Mouse (Mus musculus) hindbrain, postnatal 0 days (tissue): Measurements from ENCODE around the gene Cyb5d1. TPM values are rescaled to one million over a fixed set of nuclear protein-coding genes. Genes with fewer than 3 reads are reported as not detected.

ENCODE experiments used
- ATAC-seq: fragments of 200-750 bp; cut with Nextera tagmentation; 2 replicates; pipeline ENCODE4 v1.8.0; 2017; ENCODE audit warnings: mild to moderate bottlenecking, moderate TSS enrichment, moderate library complexity
- DNase-seq: peaks from one replicate; pipeline ENCODE4 v3.0.0-alpha.2; 2015; ENCODE audit warnings: low spot score
- H3K27ac ChIP-seq: fragments of 300-500 bp; sonication (generic); 2 replicates; pipeline ENCODE4 v1.5.1; 2014; ENCODE audit warnings: mild to moderate bottlenecking
- H3K27me3 ChIP-seq: fragments of 300-500 bp; sonication (generic); 2 replicates; pipeline ENCODE4 v1.6.1; 2014; ENCODE audit warnings: low read length, mixed read lengths; ENCODE audit not compliant: insufficient read depth
- H3K36me3 ChIP-seq: fragments of 300-500 bp; sonication (generic); 2 replicates; pipeline ENCODE4 v1.6.1; 2014; ENCODE audit warnings: low read length, mixed read lengths; ENCODE audit not compliant: insufficient read depth
- H3K4me1 ChIP-seq: fragments of 300-500 bp; sonication (generic); 2 replicates; pipeline ENCODE4 v1.6.1; 2014; ENCODE audit warnings: antibody characterized with exemption, low read length, mixed read lengths; ENCODE audit not compliant: insufficient read depth
- H3K4me2 ChIP-seq: fragments of 300-500 bp; sonication (generic); 2 replicates; pipeline ENCODE4 v1.6.1; 2014; ENCODE audit warnings: low read depth, mild to moderate bottlenecking, low read length, moderate library complexity, mixed read lengths
- H3K4me3 ChIP-seq: fragments of 300-500 bp; sonication (generic); 2 replicates; pipeline ENCODE4 v1.5.1; 2014; ENCODE audit warnings: low read length
- H3K9ac ChIP-seq: fragments of 300-500 bp; sonication (generic); replicated peaks from 2 replicates; pipeline ENCODE4 v1.6.1; 2014; ENCODE audit warnings: mild to moderate bottlenecking, low read length, moderate library complexity, mixed read lengths
- H3K9me3 ChIP-seq: fragments of 300-500 bp; sonication (generic); 2 replicates; pipeline ENCODE4 v1.6.1; 2016; ENCODE audit warnings: low read length, mixed read lengths
- CTCF ChIP-seq: IDR thresholded peaks from 2 replicates; pipeline ENCODE4 v1.5.1; 2016; ENCODE audit warnings: antibody characterized with exemption, control low read depth, low read depth
- WGBS: fragments of 180-500 bp; shearing (Covaris S2); extraction: QIAGEN DNeasy Blood & Tissue Kit; methylation state at CpG from one replicate; pipeline ENCODE4 v1.1.7; 2014; 5-methylcytosine and 5-hydroxymethylcytosine counted together
- polyA plus RNA-seq: library from polyadenylated mRNA; unstranded; fragments of >200 nt; fragmentation: Nextera tagmentation; extraction: Ambion mirVana; gene quantifications from 2 replicates; pipeline ENCODE4 v1.2.1, GENCODE M21; 2015
- total RNA-seq: library from RNA; depleted of rRNA; stranded (reverse); fragments of >200 nt; gene quantifications from 2 replicates; pipeline ENCODE4 v1.2.3, GENCODE M21; 2014

Cyb5d1 gene
- total and polyA plus RNA-seq, 2 experiments from 2014 or later = 18.5 to 21.8 TPM

DNA sequence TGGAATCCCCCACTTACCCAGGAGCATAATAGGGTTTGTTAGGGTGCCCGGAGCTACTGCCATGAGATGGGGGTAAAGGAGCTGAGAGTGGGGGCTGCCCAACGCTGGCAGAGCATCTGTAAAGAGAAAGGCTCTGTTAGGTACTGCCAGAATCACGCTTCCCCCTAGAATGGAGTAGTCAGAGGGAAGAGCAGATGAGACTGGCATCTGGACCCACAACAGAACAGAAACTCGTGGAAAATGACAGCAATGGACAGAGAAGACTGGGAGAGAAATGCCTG is 12.2 kb upstream of the Cyb5d1 start:
- peak overlapping the region; percentile 79; the same call in 1 of the 2 replicates for H3K4me3 ChIP-seq
- H3K9me3 ChIP-seq = no peaks in the 10 kb centered on the region
- ATAC-seq = no peak
- TF ChIP-seq CTCF = no peak
- peaks cover 46% of the 10 kb centered on the region for H3K36me3 ChIP-seq
- H3K4me1 ChIP-seq = peaks cover 16% of the 10 kb centered on the region
- DNase-seq = no peak
- 83% methylated on average over 4 of the region's 4 CpGs for WGBS
- peak overlapping the region; percentile 98; the same call in 1 of the 2 replicates for H3K4me2 ChIP-seq
- peak overlapping the region; percentile 86; the same call in 1 of the 2 replicates for H3K27ac ChIP-seq
- H3K9ac ChIP-seq = 0 out of 2 replicates have a peak overlapping the region, but pooled peaks have one; percentile 91
- H3K27me3 ChIP-seq = no peaks in the 10 kb centered on the region

DNA sequence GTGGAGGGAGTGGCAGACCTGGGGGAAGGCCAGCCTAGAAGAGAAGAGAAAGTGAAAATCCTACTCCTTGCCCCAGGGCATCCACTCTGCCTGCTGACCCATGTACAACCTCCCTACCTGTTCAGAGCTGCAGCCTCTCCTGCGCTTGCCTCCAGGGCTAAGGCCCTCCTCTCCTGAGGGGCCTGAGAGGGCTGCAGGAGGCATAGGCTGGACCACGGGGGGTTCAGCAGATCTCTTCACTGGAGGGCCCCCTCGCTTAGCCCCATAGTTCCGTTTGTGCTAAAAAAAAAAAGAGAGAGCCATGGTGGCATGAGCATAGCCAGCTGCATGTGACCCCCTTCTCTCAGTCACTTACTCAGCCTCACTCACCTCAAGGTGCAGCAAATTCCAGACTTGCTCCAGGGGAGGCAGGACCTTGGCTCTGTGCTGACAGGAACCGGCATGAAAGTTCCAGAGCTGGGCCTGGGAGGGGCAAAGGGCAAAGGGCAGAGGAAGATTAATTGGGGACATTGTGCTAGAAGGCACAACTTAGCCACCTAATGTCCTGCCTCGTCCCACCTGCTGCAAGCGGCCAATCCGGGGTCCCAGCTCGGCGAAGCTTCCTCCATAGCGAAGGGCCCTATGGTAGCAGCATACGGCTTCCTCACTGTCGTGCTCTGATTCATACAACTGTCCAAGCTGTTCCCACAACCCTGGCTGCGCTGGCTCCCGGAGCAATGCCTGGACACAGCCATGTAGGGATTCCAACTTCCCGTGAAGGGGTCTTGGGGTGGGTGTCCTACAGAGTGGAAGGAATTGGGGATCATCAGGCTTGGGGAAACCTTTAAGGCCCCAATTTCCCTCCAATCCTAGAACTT is 11.7 kb upstream of the Cyb5d1 start:
- Histone ChIP-seq H3K4me1 (0 out of 2 replicates have a peak, but pooled peaks cover 10% of the 10 kb centered on the region), H3K4me2 (peak overlapping the region; percentile 98; the same call in 1 of the 2 replicates), H3K9me3 (no peaks in the 10 kb centered on the region), H3K27me3 (no peaks in the 10 kb centered on the region), H3K27ac (no peak overlapping the region), H3K36me3 (peaks cover 49% of the 10 kb centered on the region), H3K9ac (0 out of 2 replicates have a peak overlapping the region, but pooled peaks have one; percentile 91), H3K4me3 (no peak overlapping the region)
- no peak for TF ChIP-seq CTCF
- ATAC-seq (no peak), DNase-seq (no peak)
- WGBS = 91% methylated on average over 16 of the region's 16 CpGs

DNA sequence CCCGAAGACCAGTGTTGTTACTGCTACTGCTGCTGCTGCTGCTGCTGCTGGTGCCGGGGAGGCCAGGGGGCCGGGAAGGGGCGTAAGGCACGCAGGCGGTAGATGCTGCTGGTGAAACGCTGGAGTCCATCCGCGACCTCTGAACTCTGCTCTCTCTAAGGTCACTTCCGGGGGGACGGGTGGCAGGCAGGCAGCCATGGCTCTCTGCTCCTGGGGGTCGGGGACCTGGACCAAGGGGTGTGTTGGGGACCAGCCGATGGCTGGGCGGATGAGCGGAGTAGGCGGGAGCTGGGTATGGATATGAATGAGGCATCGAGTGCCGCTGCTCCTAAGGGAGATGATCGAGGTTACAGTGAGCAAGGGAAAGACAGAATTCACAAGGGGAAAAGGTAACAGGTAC is 10.9 kb upstream of the Cyb5d1 start:
- Histone ChIP-seq H3K4me1 (0 out of 2 replicates have a peak, but pooled peaks cover 9% of the 10 kb centered on the region), H3K4me2 (no peak overlapping the region), H3K36me3 (peaks cover 57% of the 10 kb centered on the region), H3K27ac (no peak overlapping the region), H3K9ac (no peak overlapping the region), H3K4me3 (no peak overlapping the region), H3K27me3 (no peaks in the 10 kb centered on the region), H3K9me3 (no peaks in the 10 kb centered on the region)
- no peak for TF ChIP-seq CTCF
- DNase-seq = no peak
- WGBS = 85% methylated on average over 19 of the region's 19 CpGs
- no peak for ATAC-seq

DNA sequence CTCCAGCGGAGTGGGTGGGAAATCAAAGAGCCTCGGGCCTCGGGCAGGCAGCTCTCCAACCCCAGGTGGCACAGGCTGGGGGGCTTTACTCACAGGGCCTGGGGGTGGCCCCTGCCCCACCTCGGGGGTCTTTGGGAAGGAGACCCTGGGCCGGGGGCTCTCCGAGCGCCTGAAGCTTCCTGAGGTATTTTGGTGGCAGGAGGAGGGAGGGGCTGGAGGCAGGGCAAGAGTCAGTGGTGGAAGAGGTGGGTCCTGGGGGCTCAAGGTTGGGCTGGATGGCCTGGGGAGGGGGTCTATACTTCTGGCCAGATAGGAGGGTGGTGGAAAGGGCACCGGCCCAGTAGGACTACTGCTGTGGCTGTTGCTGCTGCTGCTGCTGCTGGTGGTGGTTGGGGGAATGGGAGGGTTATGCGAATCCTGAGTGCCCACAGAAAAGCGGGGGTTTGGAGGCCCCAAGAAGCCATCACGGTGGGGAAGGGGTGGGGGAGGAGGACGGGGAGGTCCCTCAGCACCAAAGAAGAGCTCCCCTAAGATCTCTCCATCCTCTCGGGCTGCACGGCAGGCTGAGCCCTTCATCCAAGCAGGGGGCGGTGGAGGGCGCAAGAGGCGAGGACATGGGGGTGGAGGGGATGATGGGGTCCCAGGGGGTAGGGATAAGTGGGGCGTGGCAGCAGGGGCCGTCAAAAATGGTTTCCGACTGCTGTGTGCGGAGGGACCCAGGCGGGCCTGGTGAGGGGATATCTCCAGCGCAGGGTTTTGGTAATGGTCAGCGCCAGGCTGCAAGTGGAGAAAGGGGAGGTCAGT is 10.2 kb upstream of the Cyb5d1 start:
- Histone ChIP-seq H3K4me3 (no peak overlapping the region), H3K4me2 (no peak overlapping the region), H3K27ac (no peak overlapping the region), H3K4me1 (0 out of 2 replicates have a peak, but pooled peaks cover 9% of the 10 kb centered on the region), H3K36me3 (peaks cover 61% of the 10 kb centered on the region), H3K9me3 (no peaks in the 10 kb centered on the region), H3K27me3 (no peaks in the 10 kb centered on the region), H3K9ac (no peak overlapping the region)
- ATAC-seq (no peak), DNase-seq (no peak)
- WGBS = 90% methylated on average over 24 of the region's 24 CpGs
- TF ChIP-seq CTCF = no peak

DNA sequence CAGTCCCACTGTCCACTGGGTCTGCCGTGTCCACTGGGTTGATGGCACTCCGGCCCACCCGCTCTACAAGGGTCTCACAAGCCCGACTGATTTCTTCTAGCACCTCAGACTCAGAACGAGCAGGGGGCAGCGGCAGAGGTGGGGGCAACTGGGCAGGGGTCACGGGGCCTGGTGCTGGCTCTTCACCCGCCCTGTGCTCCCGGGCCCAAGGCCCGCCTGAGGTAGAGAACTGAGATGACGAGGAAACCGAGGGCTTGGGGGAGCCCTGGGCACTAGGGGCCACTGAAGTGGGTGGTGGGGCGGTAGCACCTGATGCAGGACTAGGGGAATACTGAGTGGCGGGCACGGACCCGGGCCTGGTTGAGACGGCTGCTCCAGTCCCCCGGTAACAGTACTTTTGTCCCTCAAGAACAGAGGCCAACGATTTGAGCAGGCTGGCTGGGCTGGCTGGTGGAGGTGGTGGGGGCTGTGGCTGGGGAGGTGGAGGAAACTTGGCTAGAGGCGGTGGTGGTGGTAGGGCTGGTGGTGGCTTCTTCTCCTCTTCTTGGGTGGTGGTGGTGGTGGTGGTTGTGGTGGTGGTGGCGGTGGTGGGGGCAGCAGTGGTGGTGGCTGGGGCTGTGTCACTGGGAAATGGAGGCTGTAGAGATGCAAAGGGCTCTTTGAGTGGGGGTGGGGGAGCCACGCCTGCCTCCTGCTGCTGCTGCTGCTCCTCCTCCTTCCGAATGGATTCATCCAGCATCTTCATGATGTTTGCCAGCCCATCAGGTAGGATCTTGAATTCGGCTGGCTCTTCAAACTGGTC is 9.4 kb upstream of the Cyb5d1 start:
- no peaks in the 10 kb centered on the region for H3K27me3 ChIP-seq
- ATAC-seq (no peak), DNase-seq (no peak)
- no peak overlapping the region for H3K9ac ChIP-seq
- H3K9me3 ChIP-seq = no peaks in the 10 kb centered on the region
- H3K4me2 ChIP-seq = no peak overlapping the region
- no peak for TF ChIP-seq CTCF
- H3K27ac ChIP-seq = no peak overlapping the region
- WGBS = 93% methylated on average over 24 of the region's 24 CpGs
- 0 out of 2 replicates have a peak, but pooled peaks cover 9% of the 10 kb centered on the region for H3K4me1 ChIP-seq
- peaks cover 69% of the 10 kb centered on the region for H3K36me3 ChIP-seq
- no peak overlapping the region for H3K4me3 ChIP-seq
